Mouse (Mus musculus) cerebellum, adult 2 months (tissue): ENCODE measurements around the gene Gm3159.
"Not testable (repeated sequence)": the region's sequence is repeated elsewhere in the genome, so short reads cannot be mapped to it uniquely, and the experiment has no call there.

Source experiments
- CTCF ChIP-seq: fragments of 200-500 bp; IDR thresholded peaks from 2 replicates; pipeline ENCODE4 v1.5.1; 2011; ENCODE audit warnings: low read depth, mild to moderate bottlenecking, control low read depth, low read length, moderate library complexity, borderline replicate concordance; ENCODE audit not compliant: insufficient read depth
- POLR2A ChIP-seq: fragments of 200-500 bp; IDR thresholded peaks from 2 replicates; pipeline ENCODE4 v1.6.1; 2011; ENCODE audit warnings: low read length, control low read depth, borderline replicate concordance; ENCODE audit not compliant: insufficient read depth

GRCm38 (mm10) chr14:4398624-4399023, 1.3 kb downstream of the Gm3159 start:
- not testable (repeated sequence) for TF ChIP-seq POLR2A, CTCF
